Comparison of ENCODE assay signal across 21 mouse cellular contexts in the genomic region with DNA sequence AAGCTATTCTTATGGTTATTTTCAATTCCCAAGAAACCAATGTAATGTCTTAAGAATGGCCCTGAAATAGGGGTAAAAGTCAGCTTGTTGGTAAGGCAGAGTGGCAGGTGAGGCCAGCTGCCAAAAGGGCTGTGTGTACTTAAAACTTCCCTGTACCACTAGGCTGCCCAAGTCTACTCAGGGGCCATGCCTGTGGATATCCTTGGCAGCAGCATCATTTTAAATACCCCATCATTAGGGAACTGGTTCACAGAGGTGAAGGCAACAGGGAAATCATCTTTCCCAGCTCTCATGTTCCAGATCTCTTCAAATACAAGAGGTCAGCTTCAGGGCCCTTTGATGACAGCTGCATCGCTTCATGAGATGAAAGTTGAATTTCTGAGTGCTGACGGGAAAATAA.
"Had no signal": no experiment of that assay in that cellular context is flagged by ENCODE, and none has a peak within 500 bp of the region (broad histone marks: within the 10 kb centered on the region; RNA-seq: fewer than 3 reads in every experiment).

No protein-coding gene starts in this region.

- H3K27ac ChIP-seq: kidney, embryonic 15.5 days; left cerebral cortex, adult 2 months; limb, embryonic 12.5 days; limb, embryonic 15.5 days; liver, embryonic 14.5 days; macrophage; neural tube, embryonic 13.5 days had no signal

- H3K4me1 ChIP-seq: kidney, embryonic 15.5 days; limb, embryonic 12.5 days; limb, embryonic 15.5 days; neural tube, embryonic 13.5 days had no signal

- H3K36me3 ChIP-seq: kidney, embryonic 15.5 days; limb, embryonic 12.5 days; limb, embryonic 15.5 days; neural tube, embryonic 13.5 days had no signal

- H3K9me3 ChIP-seq: kidney, embryonic 15.5 days; limb, embryonic 12.5 days; limb, embryonic 15.5 days; neural tube, embryonic 13.5 days had no signal

- ATAC-seq: liver, postnatal 0 days; lung, postnatal 0 days had no signal

- H3K9ac ChIP-seq: kidney, embryonic 15.5 days; limb, embryonic 12.5 days; limb, embryonic 15.5 days; liver, embryonic 14.5 days; liver, postnatal 0 days; lung, embryonic 14.5 days; neural tube, embryonic 13.5 days had no signal

- H3K4me2 ChIP-seq: kidney, embryonic 15.5 days; limb, embryonic 12.5 days; limb, embryonic 15.5 days; liver, embryonic 11.5 days; lung, embryonic 14.5 days; neural tube, embryonic 13.5 days had no signal

- DNase-seq: kidney, adult 11 months; kidney, adult 8-10 months; kidney, postnatal 10 days; kidney, postnatal 36 days; layer of hippocampus, postnatal 36 days; liver, postnatal 0 days; lung, embryonic 14.5 days; right cerebral cortex, adult 18-20 months; right cerebral cortex, postnatal 14 days; right cerebral cortex, postnatal 4 days; thymus, postnatal 25 days had no signal

- H3K4me3 ChIP-seq: kidney, embryonic 15.5 days; left cerebral cortex, adult 2 months; limb, embryonic 12.5 days; limb, embryonic 15.5 days; myocyte; neural tube, embryonic 13.5 days had no signal

- H3K27me3 ChIP-seq: kidney, embryonic 15.5 days; limb, embryonic 12.5 days; limb, embryonic 15.5 days; neural tube, embryonic 13.5 days had no signal
